Mouse (Mus musculus): Measurements from ENCODE around the gene Zfp341. TPM values are rescaled to one million over a fixed set of nuclear protein-coding genes. Genes with fewer than 3 reads are reported as not detected.

Zfp341 gene
- polyA plus RNA-seq, 1 experiment from 2014 or later = 1.00 TPM

DNA sequence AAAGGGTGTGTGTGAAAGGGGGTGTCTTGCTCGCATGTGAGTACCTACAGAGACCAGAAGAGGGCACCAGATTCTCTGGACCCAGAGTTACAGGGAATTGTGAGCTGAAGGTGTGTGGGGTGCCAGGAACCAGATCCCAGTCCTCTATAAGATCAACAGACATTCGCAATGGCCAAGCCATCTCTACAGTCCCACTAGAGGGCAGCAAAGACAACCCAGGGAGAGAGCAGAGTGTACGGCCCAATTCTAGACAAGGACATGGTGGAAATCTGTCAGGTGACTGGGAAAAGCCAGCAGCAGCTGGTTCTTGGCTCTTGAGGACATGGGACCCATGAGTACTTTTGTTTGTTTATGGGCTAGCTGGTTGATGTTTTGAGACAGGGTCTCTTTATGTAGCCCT, 20.1 kb upstream of the Zfp341 start:
- no peaks in the 10 kb centered on the region for H3K4me1 ChIP-seq
- H3K36me3 ChIP-seq = peaks cover 26% of the 10 kb centered on the region
- no peak overlapping the region for H3K4me3 ChIP-seq (replicated peaks)
- H3K9ac ChIP-seq = no peak overlapping the region
- no peaks in the 10 kb centered on the region for H3K9me3 ChIP-seq (replicated peaks)
- H3K27me3 ChIP-seq = no peaks in the 10 kb centered on the region
- H3K4me2 ChIP-seq = no peak overlapping the region
- H3K27ac ChIP-seq = no peak overlapping the region
- WGBS = 74% methylated on average over 3 of the region's 3 CpGs
- ATAC-seq (replicated peaks; ENCODE audit: low FRiP score) = no peak

GRCm38 (mm10) chr2:154595775-154596174, 17.3 kb upstream of the Zfp341 start:
- H3K36me3 ChIP-seq = peaks cover 26% of the 10 kb centered on the region
- H3K4me3 ChIP-seq (replicated peaks) = no peak overlapping the region
- ATAC-seq (replicated peaks; ENCODE audit: low FRiP score) = no peak
- no peaks in the 10 kb centered on the region for H3K4me1 ChIP-seq
- WGBS = 72% methylated on average over 5 of the region's 5 CpGs
- no peak overlapping the region for H3K9ac ChIP-seq
- H3K9me3 ChIP-seq (replicated peaks) = no peaks in the 10 kb centered on the region
- H3K27me3 ChIP-seq = no peaks in the 10 kb centered on the region
- no peak overlapping the region for H3K27ac ChIP-seq
- H3K4me2 ChIP-seq = no peak overlapping the region

DNA sequence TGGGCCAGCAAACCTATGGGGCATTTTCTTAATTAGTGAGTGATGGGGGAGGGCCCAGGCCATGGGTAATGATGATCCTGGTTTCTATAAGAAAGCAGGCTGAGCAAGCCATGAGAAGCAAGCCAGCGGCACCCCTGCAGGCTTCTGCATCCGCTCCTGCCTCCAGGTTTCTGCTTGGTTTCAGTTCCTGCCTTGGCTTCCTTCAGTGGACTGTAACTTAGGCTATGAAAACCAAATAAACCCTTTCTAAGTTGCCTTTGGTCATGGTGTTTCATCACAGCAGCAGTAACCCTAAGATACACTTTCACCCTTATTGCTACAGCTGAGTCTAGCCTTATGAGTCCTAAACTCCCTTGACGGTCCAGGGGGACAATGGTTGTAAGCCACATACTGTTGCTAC, 15.7 kb upstream of the Zfp341 start:
- Histone ChIP-seq H3K9me3 (replicated peaks) (no peaks in the 10 kb centered on the region), H3K27me3 (no peaks in the 10 kb centered on the region), H3K36me3 (peaks cover 26% of the 10 kb centered on the region), H3K4me2 (no peak overlapping the region), H3K9ac (no peak overlapping the region), H3K27ac (no peak overlapping the region), H3K4me3 (replicated peaks) (no peak overlapping the region), H3K4me1 (peaks cover 1% of the 10 kb centered on the region; the same call in 1 of the 2 replicates)
- ATAC-seq (replicated peaks; ENCODE audit: low FRiP score) = no peak
- WGBS = 85% methylated on average over 3 of the region's 3 CpGs

DNA sequence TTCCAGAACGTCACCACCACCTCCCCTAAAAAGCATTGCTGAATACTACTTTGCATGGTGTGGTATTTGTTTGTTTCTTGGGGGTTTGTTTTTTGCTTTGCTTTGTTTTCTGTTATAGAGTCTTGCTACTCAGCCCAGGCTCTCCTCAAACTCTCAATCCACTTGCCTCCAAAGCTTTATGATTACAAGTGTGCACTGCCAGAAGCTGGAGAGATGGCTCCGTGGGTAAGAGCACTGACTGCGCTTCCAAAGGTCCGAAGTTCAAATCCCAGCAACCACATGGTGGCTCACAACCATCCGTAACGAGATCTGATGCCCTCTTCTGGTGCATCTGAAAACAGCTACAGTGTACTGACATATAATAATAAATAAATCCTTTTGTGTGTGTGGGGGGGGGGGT, 12.5 kb upstream of the Zfp341 start:
- WGBS = 73% methylated on average over 6 of the region's 6 CpGs
- Histone ChIP-seq H3K27ac (no peak overlapping the region), H3K4me2 (no peak overlapping the region), H3K9me3 (replicated peaks) (no peaks in the 10 kb centered on the region), H3K4me3 (replicated peaks) (no peak overlapping the region), H3K4me1 (peaks cover 17% of the 10 kb centered on the region), H3K36me3 (no peaks in the 10 kb centered on the region), H3K27me3 (no peaks in the 10 kb centered on the region), H3K9ac (no peak overlapping the region)
- ATAC-seq (replicated peaks; ENCODE audit: low FRiP score) = no peak

GRCm38 (mm10) chr2:154601324-154601723, 11.8 kb upstream of the Zfp341 start:
- Histone ChIP-seq H3K36me3 (no peaks in the 10 kb centered on the region), H3K4me1 (peaks cover 17% of the 10 kb centered on the region), H3K9me3 (replicated peaks) (no peaks in the 10 kb centered on the region), H3K27ac (no peak overlapping the region), H3K27me3 (no peaks in the 10 kb centered on the region), H3K4me3 (replicated peaks) (no peak overlapping the region), H3K4me2 (no peak overlapping the region), H3K9ac (no peak overlapping the region)
- ATAC-seq (replicated peaks; ENCODE audit: low FRiP score) = no peak
- 80% methylated on average over 3 of the region's 3 CpGs for WGBS

DNA sequence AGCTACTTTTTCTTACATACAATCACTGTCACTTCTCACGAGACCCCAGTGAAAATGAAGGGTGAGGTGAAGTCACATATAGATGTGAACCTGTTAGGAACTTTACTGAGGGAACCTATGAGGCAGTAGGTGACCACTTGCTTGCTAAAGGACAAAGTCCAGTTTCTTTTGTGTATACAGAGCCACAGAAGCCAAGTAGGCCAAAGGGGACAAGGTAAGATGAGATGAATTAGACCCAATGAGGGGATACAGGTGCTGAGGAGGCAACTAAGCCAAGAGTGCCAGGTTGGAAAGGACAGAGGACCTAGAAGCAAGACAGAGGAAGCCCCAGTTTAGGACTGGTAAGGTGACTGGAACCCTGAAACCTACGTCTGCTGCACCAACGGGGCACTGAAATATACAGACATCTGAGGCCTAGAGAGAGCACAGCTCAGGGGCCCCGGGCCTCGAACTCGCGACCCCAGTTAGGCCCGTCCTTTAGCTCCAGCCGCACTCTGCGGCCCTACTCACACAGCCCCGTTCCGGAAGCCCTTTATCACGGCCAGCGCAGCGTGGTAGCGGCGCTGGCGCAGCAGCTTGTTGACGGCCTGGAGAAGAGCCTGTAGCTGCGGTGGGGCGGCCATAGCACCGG, 10.0 kb upstream of the Zfp341 start:
- H3K9ac ChIP-seq = peak overlapping the region; percentile 83
- no peaks in the 10 kb centered on the region for H3K27me3 ChIP-seq
- peaks cover 17% of the 10 kb centered on the region for H3K4me1 ChIP-seq
- no peaks in the 10 kb centered on the region for H3K9me3 ChIP-seq (replicated peaks)
- H3K36me3 ChIP-seq = no peaks in the 10 kb centered on the region
- peak overlapping the region; percentile 77 for H3K4me2 ChIP-seq
- H3K27ac ChIP-seq = peak overlapping the region; percentile 75
- 22% methylated on average over 22 of the region's 22 CpGs for WGBS
- H3K4me3 ChIP-seq (replicated peaks) = peak overlapping the region; percentile 87
- peak; percentile 1; the same call in 1 of the 2 replicates for ATAC-seq (replicated peaks; ENCODE audit: low FRiP score)

GRCm38 (mm10) chr2:154603638-154604153, 9.4 kb upstream of the Zfp341 start, which contains the start of gene Pxmp4:
Gene Pxmp4, minus strand, starts transcription at chr2:154603708.
- under 1% methylated on average over 13 of the region's 13 CpGs for WGBS

DNA sequence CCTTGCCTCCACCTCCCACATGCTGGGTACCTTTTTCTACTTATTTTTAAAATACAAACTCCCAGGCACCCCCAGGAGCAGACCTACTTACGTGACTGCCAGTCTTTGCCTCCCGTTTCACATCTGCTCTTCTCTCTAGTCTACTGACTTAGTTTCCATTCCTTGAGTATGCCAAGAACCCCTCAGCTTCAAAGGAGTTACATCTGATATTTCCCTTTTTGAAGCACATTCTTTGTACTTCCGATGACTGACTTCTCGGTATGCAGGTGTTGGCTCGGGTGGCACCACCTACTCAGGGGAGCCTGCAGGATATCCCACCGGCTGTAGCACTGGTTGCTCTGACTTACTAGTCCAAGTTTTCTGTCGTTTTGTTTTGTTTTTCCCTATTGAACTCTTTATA, 8.9 kb upstream of the Zfp341 start:
- H3K27ac ChIP-seq = no peak overlapping the region
- H3K4me3 ChIP-seq (replicated peaks) = peak overlapping the region; percentile 87
- H3K9ac ChIP-seq = peak overlapping the region; percentile 18; the same call in 1 of the 2 replicates
- peaks cover 17% of the 10 kb centered on the region for H3K4me1 ChIP-seq
- ATAC-seq (replicated peaks; ENCODE audit: low FRiP score) = no peak; the same call in 1 of the 2 replicates
- no peaks in the 10 kb centered on the region for H3K9me3 ChIP-seq (replicated peaks)
- no peaks in the 10 kb centered on the region for H3K36me3 ChIP-seq
- WGBS = 37% methylated on average over 7 of the region's 7 CpGs
- peak overlapping the region; percentile 77 for H3K4me2 ChIP-seq
- peaks cover 2% of the 10 kb centered on the region; the same call in 1 of the 2 replicates for H3K27me3 ChIP-seq

More at GRCm38 (mm10) chr2:154603638-154604153, 9.4 kb upstream of the Zfp341 start, which contains the start of gene Pxmp4:
- Histone ChIP-seq H3K9ac (peak within 1 kb of the TSS; percentile 83), H3K27ac (peak within 1 kb of the TSS; percentile 75), H3K4me2 (peak within 1 kb of the TSS; percentile 77), H3K4me1 (peaks cover 17% of the 10 kb centered on the region), H3K9me3 (replicated peaks) (no peaks in the 10 kb centered on the region), H3K36me3 (no peaks in the 10 kb centered on the region), H3K4me3 (replicated peaks) (peak within 1 kb of the TSS; percentile 87), H3K27me3 (peaks cover 1% of the 10 kb centered on the region; the same call in 1 of the 2 replicates)
- peak; percentile 100 for ATAC-seq (replicated peaks; ENCODE audit: low FRiP score)

GRCm38 (mm10) chr2:154606965-154607364, 6.1 kb upstream of the Zfp341 start:
- no peak for ATAC-seq (replicated peaks; ENCODE audit: low FRiP score)
- peaks cover 2% of the 10 kb centered on the region; the same call in 1 of the 2 replicates for H3K27me3 ChIP-seq
- WGBS = 91% methylated on average over 1 of the region's 1 CpGs

GRCm38 (mm10) chr2:154609050-154609767, 3.9 kb upstream of the Zfp341 start:
- H3K27me3 ChIP-seq = peaks cover 2% of the 10 kb centered on the region; the same call in 1 of the 2 replicates
- no peak overlapping the region for H3K27ac ChIP-seq
- no peak for ATAC-seq (replicated peaks; ENCODE audit: low FRiP score)
- no peaks in the 10 kb centered on the region for H3K9me3 ChIP-seq (replicated peaks)
- no peak overlapping the region for H3K4me2 ChIP-seq
- no peak overlapping the region for H3K9ac ChIP-seq
- no peak overlapping the region for H3K4me3 ChIP-seq (replicated peaks)
- H3K36me3 ChIP-seq = no peaks in the 10 kb centered on the region
- H3K4me1 ChIP-seq = peaks cover 16% of the 10 kb centered on the region
- WGBS = 58% methylated on average over 10 of the region's 10 CpGs

More at GRCm38 (mm10) chr2:154606965-154607364, 6.1 kb upstream of the Zfp341 start:
- peaks cover 17% of the 10 kb centered on the region for H3K4me1 ChIP-seq
- no peak overlapping the region for H3K4me2 ChIP-seq
- no peaks in the 10 kb centered on the region for H3K9me3 ChIP-seq (replicated peaks)
- H3K9ac ChIP-seq = no peak overlapping the region
- no peaks in the 10 kb centered on the region for H3K36me3 ChIP-seq
- no peak overlapping the region for H3K27ac ChIP-seq
- no peak overlapping the region for H3K4me3 ChIP-seq (replicated peaks)

GRCm38 (mm10) chr2:154614841-154615576, 1.9 kb downstream of the Zfp341 start:
- Histone ChIP-seq H3K4me3 (replicated peaks) (0 out of 2 replicates have a peak overlapping the region, but pooled peaks have one; percentile 8), H3K4me1 (peaks cover 26% of the 10 kb centered on the region), H3K9ac (no peak overlapping the region), H3K27me3 (no peaks in the 10 kb centered on the region), H3K4me2 (peak overlapping the region; percentile 81), H3K36me3 (no peaks in the 10 kb centered on the region), H3K9me3 (replicated peaks) (no peaks in the 10 kb centered on the region), H3K27ac (peak overlapping the region; percentile 99)
- 61% methylated on average over 19 of the region's 19 CpGs for WGBS
- no peak for ATAC-seq (replicated peaks; ENCODE audit: low FRiP score)
